ENCODE assay signal across 25 mouse cellular contexts in genomic region chr4:82813356-82813755, GRCm38 (mm10). TPM values are rescaled to one million over a fixed set of nuclear protein-coding genes. Genes with fewer than 3 reads are reported as not detected.
DNase-seq lines count a peak whose midpoint lies in the region; ATAC-seq and TF ChIP-seq lines count a peak whose summit lies in the region.
"Had no signal": no experiment of that assay in that cellular context is flagged by ENCODE, and none has a peak within 500 bp of the region (broad histone marks: within the 10 kb centered on the region; RNA-seq: fewer than 3 reads in every experiment).

No protein-coding gene starts in this region.

- no peaks in the 10 kb centered on the region for H3K4me1 ChIP-seq in intestine, postnatal 0 days (replicated peaks; ENCODE audit: control insufficient read depth, insufficient read depth, low read length)
- H3K4me1 ChIP-seq in intestine, embryonic 16.5 days (ENCODE audit: control insufficient read depth, insufficient read depth, low read length): no peaks in the 10 kb centered on the region
- no peaks in the 10 kb centered on the region for H3K4me1 ChIP-seq in midbrain, postnatal 0 days (ENCODE audit: insufficient read depth, low read length)
- H3K4me1 ChIP-seq in midbrain, embryonic 16.5 days (ENCODE audit: control insufficient read depth, insufficient read depth, low read length): no peaks in the 10 kb centered on the region
- H3K4me1 ChIP-seq: embryonic facial prominence, embryonic 15.5 days; midbrain, embryonic 15.5 days had no signal

- no peak overlapping the region for H3K4me2 ChIP-seq in intestine, postnatal 0 days (replicated peaks; ENCODE audit: low read depth)
- no peak overlapping the region for H3K4me2 ChIP-seq in intestine, embryonic 16.5 days (ENCODE audit: low read depth, low read length)
- H3K4me2 ChIP-seq in midbrain, postnatal 0 days (ENCODE audit: low read depth, low read length, poor library complexity, severe bottlenecking): no peak overlapping the region
- H3K4me2 ChIP-seq in midbrain, embryonic 16.5 days (ENCODE audit: low read length): no peak overlapping the region
- H3K4me2 ChIP-seq: embryonic facial prominence, embryonic 15.5 days; heart, embryonic 15.5 days; midbrain, embryonic 15.5 days; neural tube, embryonic 13.5 days had no signal

- no peak for ATAC-seq in intestine, postnatal 0 days
- no peak for ATAC-seq in intestine, embryonic 16.5 days
- ATAC-seq in midbrain, postnatal 0 days (ENCODE audit: low FRiP score): no peak
- no peak for ATAC-seq in midbrain, embryonic 16.5 days
- ATAC-seq: hindbrain, postnatal 0 days; midbrain, embryonic 15.5 days had no signal

- no peak overlapping the region for H3K4me3 ChIP-seq in intestine, postnatal 0 days (ENCODE audit: low read depth, low read length)
- no peak overlapping the region for H3K4me3 ChIP-seq in intestine, embryonic 16.5 days (ENCODE audit: low read length)
- H3K4me3 ChIP-seq in midbrain, postnatal 0 days (ENCODE audit: low read depth, low read length): no peak overlapping the region
- H3K4me3 ChIP-seq in midbrain, embryonic 16.5 days (ENCODE audit: low read depth, low read length): no peak overlapping the region
- H3K4me3 ChIP-seq: embryonic facial prominence, embryonic 15.5 days; heart, embryonic 15.5 days; hindbrain, embryonic 10.5 days; layer of hippocampus, adult 2 months; left cerebral cortex, adult 2 months; midbrain, embryonic 15.5 days; neural tube, embryonic 13.5 days had no signal

- no peaks in the 10 kb centered on the region for H3K27me3 ChIP-seq in intestine, postnatal 0 days (replicated peaks; ENCODE audit: control insufficient read depth, insufficient read depth, low read length)
- H3K27me3 ChIP-seq in intestine, embryonic 16.5 days (replicated peaks; ENCODE audit: control insufficient read depth, insufficient read depth, low read length): no peaks in the 10 kb centered on the region
- no peaks in the 10 kb centered on the region for H3K27me3 ChIP-seq in midbrain, postnatal 0 days (ENCODE audit: insufficient read depth, low read length)
- no peaks in the 10 kb centered on the region for H3K27me3 ChIP-seq in midbrain, embryonic 16.5 days (ENCODE audit: control insufficient read depth, insufficient read depth, low read depth, low read length)
- H3K27me3 ChIP-seq: embryonic facial prominence, embryonic 15.5 days; heart, embryonic 15.5 days; midbrain, embryonic 15.5 days; neural tube, embryonic 13.5 days had no signal

- peaks cover 14% of the 10 kb centered on the region for H3K36me3 ChIP-seq in intestine, postnatal 0 days (ENCODE audit: control insufficient read depth, insufficient read depth)
- H3K36me3 ChIP-seq in intestine, embryonic 16.5 days (ENCODE audit: control insufficient read depth, insufficient read depth, low read length): no peaks in the 10 kb centered on the region
- 0 out of 2 replicates have a peak, but pooled peaks cover 4% of the 10 kb centered on the region for H3K36me3 ChIP-seq in midbrain, postnatal 0 days (ENCODE audit: insufficient read depth, low read length)
- H3K36me3 ChIP-seq in midbrain, embryonic 16.5 days (ENCODE audit: control insufficient read depth, insufficient read depth, low read length): no peaks in the 10 kb centered on the region
- H3K36me3 ChIP-seq: embryonic facial prominence, embryonic 15.5 days; heart, embryonic 15.5 days; midbrain, embryonic 15.5 days; neural tube, embryonic 13.5 days had no signal

- no peak overlapping the region for H3K27ac ChIP-seq in intestine, postnatal 0 days (ENCODE audit: low read depth, low read length)
- H3K27ac ChIP-seq in intestine, embryonic 16.5 days (ENCODE audit: low read length): no peak overlapping the region
- no peak overlapping the region for H3K27ac ChIP-seq in midbrain, postnatal 0 days (ENCODE audit: low read depth, low read length)
- no peak overlapping the region for H3K27ac ChIP-seq in midbrain, embryonic 16.5 days (ENCODE audit: low read length)
- H3K27ac ChIP-seq: embryonic facial prominence, embryonic 15.5 days; heart, embryonic 15.5 days; hindbrain, embryonic 10.5 days; hindbrain, postnatal 0 days; layer of hippocampus, adult 2 months; left cerebral cortex, adult 2 months; midbrain, embryonic 15.5 days; neural tube, embryonic 13.5 days had no signal

- H3K9me3 ChIP-seq in intestine, postnatal 0 days (ENCODE audit: control insufficient read depth): no peaks in the 10 kb centered on the region
- H3K9me3 ChIP-seq in intestine, embryonic 16.5 days (ENCODE audit: control insufficient read depth, low read length): no peaks in the 10 kb centered on the region
- H3K9me3 ChIP-seq in midbrain, postnatal 0 days (ENCODE audit: low read length): no peaks in the 10 kb centered on the region
- no peaks in the 10 kb centered on the region for H3K9me3 ChIP-seq in midbrain, embryonic 16.5 days (replicated peaks; ENCODE audit: control insufficient read depth, low read length, poor library complexity, severe bottlenecking)
- H3K9me3 ChIP-seq: embryonic facial prominence, embryonic 15.5 days; heart, embryonic 15.5 days; hindbrain, embryonic 10.5 days; midbrain, embryonic 15.5 days; neural tube, embryonic 13.5 days had no signal

- 80% methylated on average over 6 of the region's 6 CpGs for WGBS in intestine, postnatal 0 days
- WGBS in intestine, embryonic 16.5 days: 77% methylated on average over 6 of the region's 6 CpGs
- WGBS in midbrain, postnatal 0 days: 63% methylated on average over 6 of the region's 6 CpGs
- 63% methylated on average over 6 of the region's 6 CpGs for whole genome bisulfite sequencing in midbrain, embryonic 16.5 days

- no peak for DNase-seq in midbrain, postnatal 0 days (ENCODE audit: low spot score)
- peak; percentile 64 for DNase-seq in R1 (ENCODE audit: low read depth, low spot score)
- peak; percentile 21 for DNase-seq in embryo, embryonic 11 days
- DNase-seq in frontal cortex, postnatal 10 days (ENCODE audit: low spot score in 2 of 2): no peak
- no peak for DNase-seq in right cerebral cortex, adult 2 months (ENCODE audit: low spot score in 2 of 2)
- DNase-seq: cerebellum, adult 8-10 months; gastrocnemius, postnatal 10 days; kidney, adult 18-20 months; kidney, postnatal 14 days; left cerebral cortex, postnatal 4 days; liver; lung, postnatal 14 days; right cerebral cortex, postnatal 14 days; spleen, adult 18-20 months had no signal

- no peak overlapping the region for H3K9ac ChIP-seq in intestine, postnatal 0 days (ENCODE audit: low read depth, low read length)
- H3K9ac ChIP-seq in intestine, embryonic 16.5 days (ENCODE audit: low read depth, low read length): no peak overlapping the region
- no peak overlapping the region for H3K9ac ChIP-seq in midbrain, postnatal 0 days (replicated peaks; ENCODE audit: low read length, poor library complexity, severe bottlenecking)
- H3K9ac ChIP-seq in midbrain, embryonic 16.5 days (ENCODE audit: low read depth, low read length): no peak overlapping the region
- H3K9ac ChIP-seq: embryonic facial prominence, embryonic 15.5 days; heart, embryonic 15.5 days; midbrain, embryonic 15.5 days; neural tube, embryonic 13.5 days had no signal

- 0 out of 2 replicates have a peak, but pooled peaks have one; percentile 11 for TF ChIP-seq CTCF in intestine, postnatal 0 days (IDR thresholded peaks at IDR 0.05; ENCODE audit: low read depth)
- peak; percentile 9; the same call in 1 of the 2 replicates for TF ChIP-seq CTCF in midbrain, postnatal 0 days (IDR thresholded peaks at IDR 0.05)

RNA-seq across cellular contexts. Expression of gene Zdhhc21, which starts 46.4 kb away (rescaled TPM):
- polyA plus RNA-seq in intestine, postnatal 0 days (2015; fragmentation: Nextera tagmentation; extraction: Ambion mirVana): 8.1 and 8.2 TPM in 2 replicates
- 15.7 and 15.9 TPM in 2 replicates for polyA plus RNA-seq in intestine, embryonic 16.5 days (2015; fragmentation: Nextera tagmentation; extraction: Ambion mirVana)
- 50.3 and 55.1 TPM in 2 replicates for total RNA-seq in midbrain, postnatal 0 days (2014; rRNA removed)
- 11.5 and 14.8 TPM in 2 replicates for polyA plus RNA-seq in midbrain, postnatal 0 days (2015; fragmentation: Nextera tagmentation; extraction: Ambion mirVana)
- 19.2 and 21.6 TPM in 2 replicates for polyA plus RNA-seq in midbrain, embryonic 16.5 days (2015; fragmentation: Nextera tagmentation; extraction: Ambion mirVana)

Comparison
In these comparisons a context has a peak if more than half of its experiments do, and no peak if none do; other contexts are left out.
1. DNase-seq: peak in R1 (single experiment) and embryo, embryonic 11 days (single experiment); none in midbrain, postnatal 0 days (single experiment), frontal cortex, postnatal 10 days (0 of 2) and right cerebral cortex, adult 2 months (0 of 2).